Mouse (Mus musculus) pancreas, adult 10 weeks (tissue): Measurements from ENCODE around the gene Dcun1d3. TPM values are rescaled to one million over a fixed set of nuclear protein-coding genes. Genes with fewer than 3 reads are reported as not detected.

Source experiments
- polyA plus RNA-seq: library from polyadenylated mRNA; stranded (reverse); fragments of 350-450 nt; fragmentation: Illumina TruSeq; extraction: RNeasy Lipid Tissue Mini Kit (QIAGEN cat#74804); gene quantifications from one replicate; pipeline ENCODE4 v1.2.3, GENCODE M21; 2015; ENCODE audit warnings: low read depth, low replicate concordance; ENCODE audit not compliant: insufficient read depth

Dcun1d3 gene
- 3.1 TPM for polyA plus RNA-seq

GRCm38 (mm10) chr7:119895639-119896512 lies at the start of gene Dcun1d3, which contains the start of gene Lyrm1:
TSS of gene Dcun1d3 (minus strand) at chr7:119896298.
TSS of gene Lyrm1 (plus strand) at chr7:119895861.

Other genes starting within 250 kb of the Dcun1d3 start
- gene Acsm4, start 206.3 kb downstream of the Dcun1d3 start, polyA plus RNA-seq = not detected
- gene Thumpd1, start 175.5 kb downstream of the Dcun1d3 start, polyA plus RNA-seq = 6.0 TPM
- 2.9 TPM for gene Acsm3, start 135.4 kb downstream of the Dcun1d3 start, polyA plus RNA-seq
- 3.3 TPM for gene Rexo5, start 102.3 kb downstream of the Dcun1d3 start, polyA plus RNA-seq
- 0.54 TPM for gene Eri2, start 102.2 kb downstream of the Dcun1d3 start, polyA plus RNA-seq
- 1.6 TPM for gene Lyrm1, start 437 bp downstream of the Dcun1d3 start, polyA plus RNA-seq
- not detected for gene Dnah3, start 199.0 kb upstream of the Dcun1d3 start, polyA plus RNA-seq
- 9.1 TPM for gene Tmem159, start 206.1 kb upstream of the Dcun1d3 start, polyA plus RNA-seq
- not detected for gene Zp2, start 249.0 kb upstream of the Dcun1d3 start, polyA plus RNA-seq